Mouse (Mus musculus) brain, embryonic 14.5 days (tissue): Measurements from ENCODE around the gene Btnl2.

ENCODE experiments used
- CTCF ChIP-seq: fragments of 200-500 bp; IDR thresholded peaks from 2 replicates; pipeline ENCODE4 v1.5.1; 2012; ENCODE audit warnings: inconsistent platforms, mild to moderate bottlenecking, moderate library complexity, borderline replicate concordance; ENCODE audit not compliant: insufficient read depth, insufficient read length; ENCODE audit errors: extremely low read depth
- POLR2A ChIP-seq: fragments of 200-500 bp; IDR thresholded peaks from 2 replicates; pipeline ENCODE4 v1.6.1; 2012; ENCODE audit warnings: mild to moderate bottlenecking, inconsistent platforms, borderline replicate concordance; ENCODE audit not compliant: poor library complexity, insufficient read depth, insufficient read length, severe bottlenecking; ENCODE audit errors: extremely low read depth

- no peak for TF ChIP-seq CTCF
- no peak for TF ChIP-seq POLR2A
Measured at GRCm38 (mm10) chr17:34315512-34315911, 39.1 kb upstream of the Btnl2 start.
